Mouse (Mus musculus) Patski (cell line): ENCODE measurements around the gene Gm2163. TPM values are rescaled to one million over a fixed set of nuclear protein-coding genes. Genes with fewer than 3 reads are reported as not detected.
"Not testable (repeated sequence)": the region's sequence is repeated elsewhere in the genome, so short reads cannot be mapped to it uniquely, and the experiment has no call there.

ENCODE experiments used
- ATAC-seq: fragments of 100-300 bp; one replicate; pipeline ENCODE4 v1.8.0; 2021
- CTCF ChIA-PET: fragments of 350-600 bp; sonication (Branson Sonifier 250); formaldehyde crosslinking; loops from one replicate; lab custom pipeline; 2022; ENCODE audit warnings: inconsistent platforms; lab: Charles Lee
- POLR2A ChIA-PET: fragments of 350-600 bp; sonication (Branson Sonifier 250); formaldehyde crosslinking; loops from one replicate; lab custom pipeline; 2022; ENCODE audit warnings: antibody characterized with exemption, inconsistent platforms; lab: Charles Lee
- DNase-seq: peaks from one replicate; pipeline ENCODE4 v3.0.0-alpha.2; 2011; ENCODE audit warnings: low read depth, low spot score
- H3K27me3 ChIP-seq: fragments of 371-371 bp; one replicate; pipeline ENCODE4 v1.5.1; 2021
- in situ Hi-C: fragments of 300-500 bp; cut with MboI; formaldehyde crosslinking; loops from 3 replicates; pipeline ENCODE4 v1.11.1; 2018; ENCODE audit warnings: low pct_unique_long_range_greater_than_20kb, mixed read lengths
- polyA plus RNA-seq: library from polyadenylated mRNA; unstranded; gene quantifications from one replicate; pipeline ENCODE4 v1.2.3, GENCODE M21; 2021

Gene Gm2163
- polyA plus RNA-seq, result not detected

DNA sequence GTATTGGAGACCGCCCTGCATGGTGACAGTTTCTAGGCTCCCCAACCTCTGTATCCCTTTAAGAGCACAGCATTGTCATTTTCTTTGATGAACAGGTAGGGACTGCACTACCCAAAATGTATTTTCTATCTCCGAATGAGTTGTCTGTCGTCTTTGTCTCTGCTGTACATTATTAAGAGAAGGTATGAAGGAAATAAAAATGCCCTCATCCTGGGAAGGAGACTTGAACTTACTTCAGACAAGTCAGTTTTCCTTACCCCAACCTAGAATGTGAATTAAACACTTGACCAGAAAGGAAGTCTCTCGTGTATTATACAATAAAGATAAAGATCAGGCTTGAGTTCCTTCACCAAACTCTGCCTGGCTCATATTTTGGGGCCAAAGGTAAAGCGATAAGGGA is at the start of gene Gm2163:
Gene Gm2163 (plus strand): TSS at position 301 of the 400 bp plus-strand sequence.
- ATAC-seq, H3K27me3 ChIP-seq, in situ Hi-C loops, DNase-seq, POLR2A ChIA-PET, CTCF ChIA-PET: not testable (repeated sequence)

DNA sequence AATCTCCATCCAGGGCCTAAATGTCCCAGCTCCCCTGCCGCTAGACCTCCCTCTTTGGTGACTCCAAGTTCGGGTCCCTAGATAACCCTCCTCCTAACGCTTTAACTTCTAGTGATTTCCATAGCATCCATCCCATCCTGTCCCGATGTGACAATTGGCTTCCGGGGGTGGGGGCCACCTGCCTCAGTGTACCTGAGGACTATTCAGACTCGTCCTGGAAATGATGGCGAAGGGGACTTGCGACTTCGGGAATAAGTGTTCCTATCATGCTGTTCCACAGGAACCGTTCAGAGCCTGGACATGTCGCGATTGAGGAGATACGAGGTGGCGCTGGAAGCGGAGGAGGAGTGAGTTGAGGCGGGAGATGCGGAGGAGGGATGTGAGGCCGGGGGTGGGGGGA is 27.5 kb upstream of the Gm2163 start, which contains the start of gene Gm21586:
Gene Gm21586 (plus strand): TSS at position 301 of the 400 bp plus-strand sequence.
- H3K27me3 ChIP-seq, CTCF ChIA-PET, in situ Hi-C loops, POLR2A ChIA-PET, ATAC-seq, DNase-seq: not testable (repeated sequence)

- POLR2A ChIA-PET, CTCF ChIA-PET: not testable (repeated sequence)
Measured at GRCm38 (mm10) chr4:42528075-42528474, 61.5 kb downstream of the Gm2163 start, which contains the start of gene Fam205a2. Gene Fam205a2 (minus strand): TSS chr4:42528175.

GRCm38 (mm10) chr4:42611895-42612294 is 145.3 kb downstream of the Gm2163 start, which contains the start of gene Gm10591:
Gene Gm10591 (plus strand): TSS chr4:42612195.
- H3K27me3 ChIP-seq, POLR2A ChIA-PET, ATAC-seq, CTCF ChIA-PET, in situ Hi-C loops, DNase-seq: not testable (repeated sequence)

More at GRCm38 (mm10) chr4:42528075-42528474, 61.5 kb downstream of the Gm2163 start, which contains the start of gene Fam205a2:
- H3K27me3 ChIP-seq, ATAC-seq, in situ Hi-C loops, DNase-seq: not testable (repeated sequence)

DNA sequence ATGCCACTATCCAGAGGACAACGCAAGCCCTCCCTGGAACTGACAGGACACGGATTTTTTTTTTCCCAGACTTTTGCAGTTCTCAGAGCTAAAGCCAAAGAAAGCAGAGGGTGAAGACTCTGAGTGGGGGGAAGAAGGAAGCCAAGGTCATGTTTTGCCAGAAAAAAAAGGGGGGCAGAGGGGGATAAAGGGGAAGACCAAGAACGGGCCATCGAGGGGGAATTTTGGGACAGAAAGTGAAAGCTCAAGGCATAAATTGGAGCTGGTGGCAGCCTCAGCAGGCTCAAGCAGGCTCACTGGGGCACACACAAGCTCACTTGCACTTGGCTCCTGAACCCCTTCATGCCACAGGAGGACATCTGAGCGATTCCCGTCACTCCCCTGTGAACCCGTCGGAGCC is 162.9 kb downstream of the Gm2163 start, which contains the start of gene Gm2564:
Gene Gm2564 (plus strand): TSS at position 301 of the 400 bp plus-strand sequence.
- in situ Hi-C loops, H3K27me3 ChIP-seq, DNase-seq, POLR2A ChIA-PET, CTCF ChIA-PET, ATAC-seq: not testable (repeated sequence)

Other genes starting within 250 kb of the Gm2163 start
- not detected for gene Gm10600, start 226.1 kb upstream of the Gm2163 start, polyA plus RNA-seq
- not detected for gene Ccl21b, start 211.0 kb upstream of the Gm2163 start, polyA plus RNA-seq
- gene Gm21953, start 172.5 kb upstream of the Gm2163 start, polyA plus RNA-seq, result not detected
- gene Fam205a3, start 148.4 kb upstream of the Gm2163 start, polyA plus RNA-seq, result not detected
- not detected for gene Gm21586, start 27.4 kb upstream of the Gm2163 start, polyA plus RNA-seq
- not detected for gene Fam205a2, start 61.4 kb downstream of the Gm2163 start, polyA plus RNA-seq
- gene Gm10591, start 145.4 kb downstream of the Gm2163 start, polyA plus RNA-seq, result not detected
- not detected for gene Gm2564, start 163.0 kb downstream of the Gm2163 start, polyA plus RNA-seq
- not detected for gene Ccl27b, start 188.5 kb downstream of the Gm2163 start, polyA plus RNA-seq
- 2.6 TPM for gene Il11ra2, start 195.1 kb downstream of the Gm2163 start, polyA plus RNA-seq